In genomic region chrX:140540500-140541114, GRCm38 (mm10) we compare ENCODE assay signal across 9 mouse cellular contexts. TPM values are rescaled to one million over a fixed set of nuclear protein-coding genes. Genes with fewer than 3 reads are reported as not detected.
DNase-seq lines count a peak whose midpoint lies in the region; ATAC-seq and TF ChIP-seq lines count a peak whose summit lies in the region.
"Had no signal": no experiment of that assay in that cellular context is flagged by ENCODE, and none has a peak within 500 bp of the region (broad histone marks: within the 10 kb centered on the region; RNA-seq: fewer than 3 reads in every experiment).

No protein-coding gene starts in this region.

- no peaks in the 10 kb centered on the region for H3K36me3 ChIP-seq in heart, postnatal 0 days (replicated peaks; ENCODE audit: control insufficient read depth, insufficient read depth, low read length)
- no peaks in the 10 kb centered on the region for H3K36me3 ChIP-seq in stomach, embryonic 15.5 days
- H3K36me3 ChIP-seq in forebrain, embryonic 12.5 days (replicated peaks): no peaks in the 10 kb centered on the region; the same call in 1 of the 2 replicates
- H3K36me3 ChIP-seq in forebrain, embryonic 14.5 days (ENCODE audit: control insufficient read depth, insufficient read depth, low read length): no peaks in the 10 kb centered on the region

- H3K4me2 ChIP-seq in heart, postnatal 0 days (ENCODE audit: low read depth, low read length): peak overlapping the region; percentile 75
- H3K4me2 ChIP-seq in stomach, embryonic 15.5 days: peak overlapping the region; percentile 57; the same call in 1 of the 2 replicates
- no peak overlapping the region for H3K4me2 ChIP-seq in forebrain, embryonic 12.5 days
- no peak overlapping the region for H3K4me2 ChIP-seq in forebrain, embryonic 14.5 days (ENCODE audit: low read length)

- H3K27ac ChIP-seq in cerebellum, adult 2 months (ENCODE audit: insufficient read depth, low read length): no peak overlapping the region
- no peak overlapping the region for H3K27ac ChIP-seq in left cerebral cortex, adult 2 months
- H3K27ac ChIP-seq in heart, postnatal 0 days (ENCODE audit: low read depth): peak overlapping the region; percentile 93
- H3K27ac ChIP-seq in stomach, embryonic 15.5 days: no peak overlapping the region
- H3K27ac ChIP-seq in forebrain, embryonic 12.5 days: no peak overlapping the region
- H3K27ac ChIP-seq in forebrain, embryonic 14.5 days (ENCODE audit: low read depth, low read length): no peak overlapping the region

- H3K9me3 ChIP-seq in heart, postnatal 0 days (replicated peaks; ENCODE audit: control insufficient read depth, low read length): no peaks in the 10 kb centered on the region
- no peaks in the 10 kb centered on the region for H3K9me3 ChIP-seq in stomach, embryonic 15.5 days
- H3K9me3 ChIP-seq in forebrain, embryonic 12.5 days: no peaks in the 10 kb centered on the region
- no peaks in the 10 kb centered on the region for H3K9me3 ChIP-seq in forebrain, embryonic 14.5 days (replicated peaks; ENCODE audit: control insufficient read depth, low read length)

- peak overlapping the region; percentile 80; the same call in 1 of the 2 replicates for H3K9ac ChIP-seq in heart, postnatal 0 days (replicated peaks; ENCODE audit: low read depth, low read length)
- no peak overlapping the region for H3K9ac ChIP-seq in stomach, embryonic 15.5 days
- no peak overlapping the region for H3K9ac ChIP-seq in forebrain, embryonic 12.5 days
- no peak overlapping the region for H3K9ac ChIP-seq in forebrain, embryonic 14.5 days (ENCODE audit: low read length)

- intact Hi-C loops in left cerebral cortex, adult 2 months (cut with DNase I): loop anchor here (10.0 kb wide), 1 partner anchor 46 kb away; no protein-coding TSS in a partner anchor

- no peak for TF ChIP-seq EP300 in heart, postnatal 0 days (IDR thresholded peaks at IDR 0.05; ENCODE audit: low read depth)

- no peak for ATAC-seq in heart, postnatal 0 days (ENCODE audit: insufficient read depth, low read depth)
- ATAC-seq in stomach, embryonic 15.5 days (ENCODE audit: insufficient read depth, low FRiP score, low read depth): no peak
- no peak for ATAC-seq in forebrain, embryonic 12.5 days (ENCODE audit: low FRiP score)
- no peak for ATAC-seq in forebrain, embryonic 14.5 days

- 24% methylated on average over 15 of the region's 15 CpGs for WGBS in cerebellum, adult 2 months
- 50% methylated on average over 15 of the region's 15 CpGs for WGBS in heart, postnatal 0 days
- 81% methylated on average over 15 of the region's 15 CpGs for WGBS in stomach, embryonic 15.5 days
- 90% methylated on average over 15 of the region's 15 CpGs for WGBS in forebrain, embryonic 12.5 days
- 84% methylated on average over 15 of the region's 15 CpGs for WGBS in forebrain, embryonic 14.5 days

- TF ChIP-seq POLR2A in cerebellum, adult 2 months (IDR thresholded peaks at IDR 0.05; ENCODE audit: borderline replicate concordance, insufficient read depth, low read length): no peak

- H3K4me1 ChIP-seq in cerebellum, adult 2 months (ENCODE audit: control insufficient read depth, insufficient read depth, low read length): 0 out of 2 replicates have a peak, but pooled peaks cover 6% of the 10 kb centered on the region
- 0 out of 2 replicates have a peak, but pooled peaks cover 13% of the 10 kb centered on the region for H3K4me1 ChIP-seq in heart, postnatal 0 days (ENCODE audit: control insufficient read depth, insufficient read depth)
- no peaks in the 10 kb centered on the region; the same call in 1 of the 2 replicates for H3K4me1 ChIP-seq in stomach, embryonic 15.5 days
- H3K4me1 ChIP-seq in forebrain, embryonic 12.5 days: 0 out of 2 replicates have a peak, but pooled peaks cover 3% of the 10 kb centered on the region
- no peaks in the 10 kb centered on the region for H3K4me1 ChIP-seq in forebrain, embryonic 14.5 days (ENCODE audit: control insufficient read depth, insufficient read depth, low read length)

- H3K27me3 ChIP-seq in cerebellum, adult 2 months (ENCODE audit: control insufficient read depth, insufficient read depth, low read length): no peaks in the 10 kb centered on the region
- no peaks in the 10 kb centered on the region for H3K27me3 ChIP-seq in heart, postnatal 0 days (ENCODE audit: control insufficient read depth, insufficient read depth, low read length)
- no peaks in the 10 kb centered on the region; the same call in none of the 2 replicates for H3K27me3 ChIP-seq in stomach, embryonic 15.5 days (replicated peaks)
- H3K27me3 ChIP-seq in forebrain, embryonic 12.5 days: peaks cover 65% of the 10 kb centered on the region
- no peaks in the 10 kb centered on the region for H3K27me3 ChIP-seq in forebrain, embryonic 14.5 days (replicated peaks; ENCODE audit: control insufficient read depth, insufficient read depth, low read length)

- no peak for TF ChIP-seq CTCF in cerebellum, adult 2 months (IDR thresholded peaks at IDR 0.05; ENCODE audit: borderline replicate concordance, insufficient read depth, low read depth, low read length)
- no peak; the same call in none of the 2 replicates for TF ChIP-seq CTCF in left cerebral cortex, adult 2 months (IDR thresholded peaks at IDR 0.05)
- no peak for TF ChIP-seq CTCF in heart, postnatal 0 days (IDR thresholded peaks at IDR 0.05; ENCODE audit: low read depth)

- peak overlapping the region; percentile 62 for H3K4me3 ChIP-seq in cerebellum, adult 2 months (replicated peaks; ENCODE audit: insufficient read depth, low read depth, low read length)
- H3K4me3 ChIP-seq in left cerebral cortex, adult 2 months: peak overlapping the region; percentile 62
- H3K4me3 ChIP-seq in heart, postnatal 0 days (ENCODE audit: low read depth, low read length): peak overlapping the region; percentile 62
- no peak overlapping the region for H3K4me3 ChIP-seq in stomach, embryonic 15.5 days (replicated peaks)
- H3K4me3 ChIP-seq in forebrain, embryonic 12.5 days (replicated peaks): no peak overlapping the region
- no peak overlapping the region for H3K4me3 ChIP-seq in forebrain, embryonic 14.5 days (ENCODE audit: low read depth, low read length)
- H3K4me3 ChIP-seq: erythroblast, embryonic 14.5 days had no signal

- peak; percentile 18 to 22 for DNase-seq in cerebellum, adult 2 months
- no peak for DNase-seq in cerebellum, adult 9-10 months
- no peak for DNase-seq in left cerebral cortex, adult 2 months (ENCODE audit: extremely low spot score in 1 of 2, low spot score in 2 of 2)
- DNase-seq in left cerebral cortex, adult 18-20 months (ENCODE audit: low spot score in 2 of 2): no peak
- DNase-seq in heart, postnatal 0 days (ENCODE audit: low spot score): no peak
- DNase-seq in forebrain, embryonic 14.5 days (ENCODE audit: low spot score): no peak

RNA-seq across cellular contexts. Expression of gene Tsc22d3, which starts 59.9 kb away (rescaled TPM):
- 155 and 168 TPM in 2 replicates for polyA plus RNA-seq in cerebellum, adult 2 months (2012; rRNA removed)
- 100 to 1,000 TPM; 121 to 145 TPM for total RNA-seq in left cerebral cortex, adult 2 months (2021)
- 10 to 100 TPM; 78.5 to 97.3 TPM for total RNA-seq in left cerebral cortex, adult 18-20 months (2021)
- total RNA-seq in heart, postnatal 0 days (2014; rRNA removed; ENCODE audit: low replicate concordance): 187 and 240 TPM in 2 replicates
- 165 and 172 TPM in 2 replicates for polyA plus RNA-seq in heart, postnatal 0 days (2015; fragmentation: Nextera tagmentation; extraction: Ambion mirVana)
- 77.6 and 79.0 TPM in 2 replicates for polyA plus RNA-seq in stomach, embryonic 15.5 days (2015; fragmentation: Nextera tagmentation; extraction: Ambion mirVana)
- polyA plus RNA-seq in forebrain, embryonic 12.5 days (2016; fragmentation: Nextera tagmentation; extraction: Ambion mirVana): 93.7 and 95.0 TPM in 2 replicates
- 103 and 109 TPM in 2 replicates for polyA plus RNA-seq in forebrain, embryonic 14.5 days (2014; fragmentation: Nextera tagmentation; extraction: Ambion mirVana)

Comparison
In these comparisons a context has a peak if more than half of its experiments do, and no peak if none do; other contexts are left out.
1. DNase-seq: peak in cerebellum, adult 2 months (2 of 2); none in cerebellum, adult 9-10 months (single experiment), left cerebral cortex, adult 2 months (0 of 2), left cerebral cortex, adult 18-20 months (0 of 2), heart, postnatal 0 days (single experiment) and forebrain, embryonic 14.5 days (single experiment).
2. H3K4me3 ChIP-seq: peak in cerebellum, adult 2 months (single experiment), left cerebral cortex, adult 2 months (single experiment) and heart, postnatal 0 days (single experiment); none in stomach, embryonic 15.5 days (single experiment), forebrain, embryonic 12.5 days (single experiment) and forebrain, embryonic 14.5 days (single experiment).
3. H3K4me2 ChIP-seq: peak in heart, postnatal 0 days (single experiment) and stomach, embryonic 15.5 days (single experiment); none in forebrain, embryonic 12.5 days (single experiment) and forebrain, embryonic 14.5 days (single experiment).